Mouse (Mus musculus) right cerebral cortex, postnatal 10 days (tissue): Measurements from ENCODE around the gene Creg1.
A peak's percentile ranks its signal among the peaks of the same experiment; 100 is the strongest.

Experiments used
- DNase-seq, 2 experiments: peaks; one replicate each; pipeline ENCODE4 v3.0.0; 2021; ENCODE audit warnings: low spot score in 2 of 2

Creg1 gene

GRCm38 (mm10) chr1:165763635-165764372 is at the start of gene Creg1:
TSS of gene Creg1 (plus strand) at chr1:165763746.
- peak; percentile 96 for DNase-seq

DNA sequence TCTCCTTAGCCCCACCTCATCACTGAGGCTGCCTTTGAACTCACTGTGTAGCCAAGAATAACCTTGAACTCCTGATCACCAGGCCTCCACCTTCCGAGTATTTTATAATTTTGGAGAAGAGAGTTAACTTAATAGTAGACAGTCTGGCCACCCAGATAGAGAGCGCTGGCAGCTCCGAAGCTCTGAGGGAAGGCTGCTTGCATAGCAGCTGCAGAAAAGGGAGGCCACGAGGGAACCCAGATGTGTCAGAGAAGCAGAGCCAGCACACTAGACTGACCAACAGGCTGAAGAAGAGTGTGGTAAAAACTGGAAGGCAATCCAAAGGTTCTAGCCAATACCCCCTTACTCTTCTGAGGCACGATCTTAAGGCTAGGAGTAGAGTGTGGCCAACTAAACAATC is 49.7 kb upstream of the Creg1 start:
- no peak for DNase-seq

GRCm38 (mm10) chr1:165716426-165716825 is 47.1 kb upstream of the Creg1 start:
- no peak for DNase-seq

GRCm38 (mm10) chr1:165717711-165718542 is 45.6 kb upstream of the Creg1 start:
- DNase-seq, result peak; percentile 45 to 48

- DNase-seq, result no peak
These were observed 44.9 kb upstream of the Creg1 start for GRCm38 (mm10) chr1:165718543-165719105.

DNA sequence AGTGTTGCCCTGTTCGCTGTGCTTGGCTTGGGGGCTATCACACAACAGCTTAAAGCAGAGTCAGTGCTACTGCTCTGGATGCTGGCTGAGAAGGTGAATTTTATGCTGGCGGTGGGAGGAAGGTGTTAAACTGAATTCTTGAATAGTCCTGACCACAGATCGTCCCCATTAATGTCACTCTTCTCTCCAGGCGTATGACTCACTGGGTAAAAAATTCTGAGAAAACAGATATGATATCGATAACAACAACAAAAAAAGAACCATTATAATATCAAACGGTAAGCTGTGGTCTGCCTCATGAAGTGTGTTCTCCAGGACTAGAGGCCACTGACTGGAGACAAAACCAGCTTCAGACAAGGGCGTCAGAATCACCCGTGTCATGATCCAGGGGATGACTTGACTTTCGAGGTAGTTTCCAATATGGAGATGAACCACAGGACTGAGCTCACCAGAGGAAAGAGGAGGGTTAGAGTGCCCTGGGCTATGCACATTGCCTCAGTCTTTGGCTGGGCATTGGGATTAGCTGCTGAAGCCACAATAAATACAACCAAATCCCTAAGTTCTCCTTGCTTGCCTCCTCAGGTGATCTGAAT is 40.9 kb upstream of the Creg1 start:
- DNase-seq, result no peak

DNA sequence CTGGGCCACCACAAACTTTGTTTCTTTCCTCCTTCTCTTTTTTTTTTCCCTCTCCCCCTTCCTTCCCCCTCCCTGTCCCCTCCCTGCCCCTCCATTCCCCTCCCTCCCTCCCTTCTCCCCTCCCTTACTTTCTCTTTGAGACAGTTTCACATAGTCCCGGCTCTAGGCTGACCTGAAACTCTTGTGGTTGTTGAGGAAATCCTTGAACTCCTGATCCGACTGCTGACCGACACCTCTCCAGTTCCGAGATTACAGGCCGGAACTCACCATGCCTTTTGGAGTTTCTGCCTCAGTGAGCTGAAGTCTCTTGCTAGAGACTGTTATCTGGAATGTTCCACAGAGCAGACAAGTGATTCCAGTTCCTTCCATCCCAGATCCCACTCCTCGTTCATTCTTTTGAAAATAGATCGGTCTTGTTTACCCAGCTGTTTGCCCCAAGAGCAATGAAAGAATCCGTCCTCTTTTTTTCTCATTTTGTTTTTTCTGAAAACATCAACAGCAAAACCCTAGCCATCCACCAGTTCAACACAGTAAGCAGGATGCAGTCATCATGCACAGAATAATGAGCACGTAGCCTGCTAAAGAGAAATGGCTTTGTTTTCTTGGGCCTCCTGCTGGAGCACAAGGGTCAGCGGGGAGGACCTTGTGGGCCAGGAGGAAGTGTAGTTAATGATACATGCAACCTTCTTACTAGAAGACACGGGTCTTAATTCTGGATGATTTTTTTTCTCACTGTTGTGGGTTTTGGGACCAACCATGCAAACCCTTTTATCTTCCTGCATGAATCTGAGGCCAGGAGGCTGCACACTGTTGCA is 39.1 kb upstream of the Creg1 start:
- no peak for DNase-seq

GRCm38 (mm10) chr1:165725039-165725644 is 38.4 kb upstream of the Creg1 start:
- no peak for DNase-seq

- no peak for DNase-seq
These were observed 36.6 kb upstream of the Creg1 start for GRCm38 (mm10) chr1:165726986-165727385.

- DNase-seq, result no peak
These were observed 35.4 kb upstream of the Creg1 start for GRCm38 (mm10) chr1:165728057-165728639.

DNA sequence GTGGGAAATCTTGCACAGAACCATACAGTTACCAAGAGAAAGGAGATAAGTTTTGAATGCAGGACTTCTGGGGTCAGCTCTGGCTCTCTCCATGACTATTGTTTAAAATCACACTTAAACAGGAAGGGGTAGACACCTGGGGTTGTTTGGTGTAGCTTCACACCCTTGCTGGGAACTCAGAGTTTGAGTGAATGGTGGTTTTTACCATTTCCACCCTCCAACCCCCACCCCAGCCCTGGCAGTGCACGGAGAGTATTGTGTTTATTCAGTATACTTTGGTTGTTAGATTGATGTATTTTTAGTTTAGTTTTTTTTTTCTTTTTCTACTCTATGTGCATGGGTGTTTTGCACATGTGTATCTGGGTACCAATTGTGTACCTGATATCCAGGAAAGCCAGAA is 33.4 kb upstream of the Creg1 start:
- DNase-seq, result no peak

DNA sequence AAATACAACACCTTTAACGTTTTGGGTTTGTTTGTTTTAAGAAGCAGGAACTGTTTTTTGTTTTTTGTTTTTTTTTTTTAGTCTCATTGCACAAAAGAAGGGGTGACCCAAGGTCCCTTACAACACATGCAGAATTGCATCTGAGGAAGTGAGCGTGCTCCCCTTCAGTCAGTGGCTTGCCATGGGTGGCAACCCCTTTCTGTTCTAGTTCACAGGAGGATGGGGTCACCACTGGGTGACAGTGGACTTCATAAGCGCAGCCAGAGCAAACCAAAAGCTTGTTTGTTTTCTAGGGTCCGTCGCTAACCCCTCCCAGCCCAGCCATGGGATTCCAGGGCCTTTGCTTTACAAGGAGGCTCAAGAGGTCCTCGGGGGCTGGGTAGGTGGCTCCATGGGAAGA is 32.0 kb upstream of the Creg1 start:
- DNase-seq, result no peak

- no peak for DNase-seq
These were observed 28.7 kb upstream of the Creg1 start for GRCm38 (mm10) chr1:165734840-165735239.

DNA sequence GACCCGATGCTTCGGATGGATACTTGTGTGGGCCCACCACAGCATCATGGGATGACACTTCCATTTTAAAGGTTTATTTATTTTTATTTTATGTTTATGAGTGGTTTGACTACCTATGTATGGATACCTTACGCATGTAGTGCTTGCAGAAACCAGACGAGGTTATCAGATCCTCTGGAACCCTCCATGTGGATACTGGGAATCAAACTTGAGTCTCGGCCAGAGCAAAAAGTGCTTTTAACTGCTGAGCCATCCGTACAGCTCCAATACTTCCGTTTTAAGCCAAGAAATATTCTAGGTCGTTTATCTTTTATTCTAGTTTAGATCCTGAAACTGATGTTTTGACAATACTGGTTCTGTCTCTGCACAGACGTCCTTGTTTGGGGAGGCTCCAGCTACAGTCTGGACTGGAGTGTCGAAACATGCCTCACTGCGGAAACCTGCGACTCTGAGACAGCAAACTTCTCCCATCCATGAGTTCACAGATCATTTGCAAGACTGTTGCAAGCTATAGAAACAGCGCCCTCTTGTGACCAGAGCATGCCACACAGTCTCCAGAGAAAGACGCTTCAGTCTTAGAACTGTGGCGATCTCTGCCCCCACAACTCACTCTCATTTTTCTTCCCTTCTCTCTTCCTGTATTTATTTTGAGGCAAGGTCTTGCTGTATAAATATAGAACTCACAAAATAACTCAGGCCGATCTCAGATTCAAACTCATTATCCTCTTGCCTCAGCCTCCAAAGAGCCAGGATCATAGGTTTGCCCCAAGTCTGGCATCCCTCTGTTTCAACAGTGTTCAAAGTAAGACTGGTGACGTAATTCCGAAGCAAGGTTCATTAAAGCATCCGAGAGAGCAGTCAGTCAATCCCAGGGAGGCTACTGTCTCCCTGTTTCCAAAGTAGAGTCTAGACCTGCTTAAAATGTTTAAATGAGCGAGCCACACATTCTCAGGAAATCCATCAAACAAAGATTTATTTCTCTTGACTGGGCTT is 27.4 kb upstream of the Creg1 start:
- DNase-seq, result peak; percentile 89 to 92

- no peak for DNase-seq
These were observed 26.1 kb upstream of the Creg1 start for GRCm38 (mm10) chr1:165737451-165737850.

- DNase-seq, result no peak
These were observed 25.7 kb upstream of the Creg1 start for GRCm38 (mm10) chr1:165737867-165738266.

DNA sequence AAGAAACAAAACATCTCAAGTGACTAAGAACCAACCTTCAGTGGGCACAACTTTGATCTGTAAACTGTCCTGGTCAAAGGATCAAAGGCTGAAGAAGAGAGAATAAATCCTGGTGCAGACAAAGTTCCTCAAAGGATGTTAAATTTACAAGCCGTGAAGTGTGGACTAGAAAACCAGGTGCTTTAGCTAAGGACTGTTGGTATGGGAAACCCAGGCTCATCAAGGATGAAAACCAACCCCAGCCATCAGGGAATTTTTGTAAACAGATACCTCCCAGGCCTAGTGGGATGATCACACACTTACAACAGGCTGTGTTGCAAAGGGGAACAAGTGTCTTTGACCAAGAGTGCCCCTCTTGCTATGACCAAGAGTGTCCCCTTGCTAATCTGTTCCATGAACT is 24.6 kb upstream of the Creg1 start:
- no peak for DNase-seq

- no peak for DNase-seq
These were observed 21.6 kb upstream of the Creg1 start for GRCm38 (mm10) chr1:165741989-165742388.

DNA sequence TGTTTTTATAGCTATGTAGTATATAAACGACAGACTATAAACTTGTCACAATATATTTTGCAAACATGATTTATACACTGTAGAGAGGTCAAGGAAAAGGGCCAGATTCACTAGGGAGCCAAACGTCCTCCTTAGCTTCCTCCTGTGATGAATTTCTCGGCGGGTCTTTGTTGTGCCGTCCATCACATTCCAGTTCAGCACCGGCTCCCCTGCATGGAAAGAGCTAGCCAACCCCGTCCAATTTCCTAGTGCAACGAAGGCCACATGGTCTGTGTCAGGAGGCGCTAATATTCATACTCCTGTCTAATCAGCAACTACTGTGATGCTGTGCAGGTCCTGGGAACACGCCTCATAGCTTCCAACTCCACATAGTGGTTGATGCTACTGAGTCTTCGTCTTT is 15.5 kb upstream of the Creg1 start:
- DNase-seq, result no peak
